Mouse (Mus musculus) liver, embryonic 14.5 days (tissue): ENCODE data around the gene Rnf19b.

ENCODE experiments used
- CTCF ChIP-seq: IDR thresholded peaks from 2 replicates; pipeline ENCODE4 v1.5.1; 2016; ENCODE audit warnings: antibody characterized with exemption, low read depth, control low read depth
- EP300 ChIP-seq: IDR thresholded peaks from 2 replicates; pipeline ENCODE4 v1.6.1; 2016; ENCODE audit warnings: antibody characterized with exemption, low read depth

GRCm38 (mm10) chr4:129050901-129051417 is 7.1 kb upstream of the Rnf19b start:
- no peak for TF ChIP-seq CTCF
- TF ChIP-seq EP300 = no peak
